Mouse (Mus musculus): ENCODE measurements around the gene Fam19a3. TPM values are rescaled to one million over a fixed set of nuclear protein-coding genes. Genes with fewer than 3 reads are reported as not detected.
"Not testable (repeated sequence)": the region's sequence is repeated elsewhere in the genome, so short reads cannot be mapped to it uniquely, and the experiment has no call there.

Fam19a3 gene
- total and polyA plus RNA-seq, 3 experiments = 0.04 to 0.16 TPM; not detected in 1

GRCm38 (mm10) chr3:104814746-104815145 lies 33.1 kb upstream of the Fam19a3 start:
- Histone ChIP-seq H3K9ac (ENCODE audit: insufficient read depth, low read depth) (no peak overlapping the region), H3K27ac (ENCODE audit: insufficient read depth, low read depth) (no peak overlapping the region), H3K9me3 (replicated peaks; ENCODE audit: low read length) (no peaks in the 10 kb centered on the region), H3K36me3 (replicated peaks in 1 of 2; ENCODE audit: control insufficient read depth in 1 of 2, insufficient read depth in 1 of 2, low read length in 1 of 2) (peaks cover 0 to 11% of the 10 kb centered on the region in 2 experiments), H3K4me3 (replicated peaks in 1 of 3; ENCODE audit: low read depth in 2 of 3, low read length in 2 of 3, poor library complexity in 1 of 3) (no peak overlapping the region), H3K4me2 (ENCODE audit: insufficient read depth, low read depth, poor library complexity, severe bottlenecking) (no peak overlapping the region), H3K79me2 (replicated peaks; ENCODE audit: control insufficient read depth, extremely low read depth, insufficient read depth, poor library complexity, severe bottlenecking) (no peaks in the 10 kb centered on the region), H3K27me3 (replicated peaks) (no peaks in the 10 kb centered on the region), H3K4me1 (ENCODE audit: control insufficient read depth in 1 of 2, insufficient read depth in 2 of 2) (peaks cover 14 to 45% of the 10 kb centered on the region in 2 experiments)
- TF ChIP-seq ETS1 (conservative IDR thresholded peaks at IDR 0.05; ENCODE audit: low read depth, low read length) (no peak), USF1 (IDR thresholded peaks at IDR 0.05; ENCODE audit: low read depth, low read length) (no peak), NRF1 (IDR thresholded peaks at IDR 0.05; ENCODE audit: low read depth, low read length) (no peak), HCFC1 (IDR thresholded peaks at IDR 0.05; ENCODE audit: low read depth, low read length) (no peak), CTCF (conservative IDR thresholded peaks at IDR 0.05 in 1 of 2, IDR thresholded peaks at IDR 0.05 in 1 of 2; ENCODE audit: low read depth in 2 of 2, low read length in 2 of 2) (no peak), ZC3H11A (IDR thresholded peaks at IDR 0.05; ENCODE audit: low read depth, low read length) (no peak)
- DNase-seq (ENCODE audit: extremely low read depth) = no peak
- dilution Hi-C loops (cut with MboI; ENCODE audit: extremely low pct_ligation_motif_present, extremely low pct_unique_long_range_greater_than_20kb, low sequenced_read_pairs) = no loop called here
- in situ Hi-C loops (cut with MboI; ENCODE audit: low pct_ligation_motif_present, low pct_unique_long_range_greater_than_20kb, low sequenced_read_pairs) = no loop called here

DNA sequence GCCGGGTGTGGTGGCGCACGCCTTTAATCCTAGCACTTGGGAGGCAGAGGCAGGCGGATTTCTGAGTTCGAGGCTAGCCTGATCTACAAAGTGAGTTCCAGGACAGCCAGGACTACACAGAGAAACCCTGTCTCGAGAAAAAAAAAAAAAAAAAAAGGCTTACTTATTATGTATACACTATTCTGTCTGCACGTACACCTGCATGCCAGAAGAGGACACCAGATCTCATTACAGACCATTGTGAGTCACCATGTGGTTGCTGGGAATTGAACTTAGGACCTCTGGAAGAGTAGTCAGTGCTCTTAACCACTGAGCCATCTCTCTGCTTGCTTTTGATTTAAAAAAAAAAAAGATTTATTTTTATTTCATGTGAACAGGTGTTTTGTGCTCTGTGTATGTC lies 31.6 kb upstream of the Fam19a3 start:
- Histone ChIP-seq H3K36me3 (replicated peaks in 1 of 2; ENCODE audit: control insufficient read depth in 1 of 2, insufficient read depth in 1 of 2, low read length in 1 of 2) (peaks cover 0 to 11% of the 10 kb centered on the region in 2 experiments), H3K4me1 (ENCODE audit: control insufficient read depth in 1 of 2, insufficient read depth in 2 of 2) (peaks cover 14 to 32% of the 10 kb centered on the region in 2 experiments)
- H3K9me3 ChIP-seq (replicated peaks; ENCODE audit: low read length); DNase-seq (ENCODE audit: extremely low read depth); dilution Hi-C loops (cut with MboI; ENCODE audit: extremely low pct_ligation_motif_present, extremely low pct_unique_long_range_greater_than_20kb, low sequenced_read_pairs); in situ Hi-C loops (cut with MboI; ENCODE audit: low pct_ligation_motif_present, low pct_unique_long_range_greater_than_20kb, low sequenced_read_pairs); H3K27me3 ChIP-seq (replicated peaks); H3K27ac ChIP-seq (ENCODE audit: insufficient read depth, low read depth); H3K79me2 ChIP-seq (replicated peaks; ENCODE audit: control insufficient read depth, extremely low read depth, insufficient read depth, poor library complexity, severe bottlenecking); H3K4me3 ChIP-seq (replicated peaks in 1 of 3; ENCODE audit: low read depth in 2 of 3, low read length in 2 of 3, poor library complexity in 1 of 3); H3K4me2 ChIP-seq (ENCODE audit: insufficient read depth, low read depth, poor library complexity, severe bottlenecking); H3K9ac ChIP-seq (ENCODE audit: insufficient read depth, low read depth): not testable (repeated sequence)

GRCm38 (mm10) chr3:104812254-104812653 lies 30.6 kb upstream of the Fam19a3 start:
- Histone ChIP-seq H3K79me2 (replicated peaks; ENCODE audit: control insufficient read depth, extremely low read depth, insufficient read depth, poor library complexity, severe bottlenecking) (no peaks in the 10 kb centered on the region), H3K9me3 (replicated peaks; ENCODE audit: low read length) (no peaks in the 10 kb centered on the region), H3K27me3 (replicated peaks) (no peaks in the 10 kb centered on the region), H3K36me3 (replicated peaks in 1 of 2; ENCODE audit: control insufficient read depth in 1 of 2, insufficient read depth in 1 of 2, low read length in 1 of 2) (peaks cover 0 to 13% of the 10 kb centered on the region in 2 experiments), H3K4me2 (ENCODE audit: insufficient read depth, low read depth, poor library complexity, severe bottlenecking) (peak overlapping the region; percentile 95), H3K9ac (ENCODE audit: insufficient read depth, low read depth) (peak overlapping the region; percentile 53; the same call in 1 of the 2 replicates), H3K27ac (ENCODE audit: insufficient read depth, low read depth) (no peak overlapping the region; the same call in 1 of the 2 replicates), H3K4me3 (replicated peaks in 1 of 3; ENCODE audit: low read depth in 2 of 3, low read length in 2 of 3, poor library complexity in 1 of 3) (peak overlapping the region in 1 of 3 experiments; percentile 11), H3K4me1 (ENCODE audit: control insufficient read depth in 1 of 2, insufficient read depth in 2 of 2) (peaks cover 14 to 30% of the 10 kb centered on the region in 2 experiments)
- dilution Hi-C loops (cut with MboI; ENCODE audit: extremely low pct_ligation_motif_present, extremely low pct_unique_long_range_greater_than_20kb, low sequenced_read_pairs) = no loop called here
- DNase-seq (ENCODE audit: extremely low read depth) = peak; percentile 47
- in situ Hi-C loops (cut with MboI; ENCODE audit: low pct_ligation_motif_present, low pct_unique_long_range_greater_than_20kb, low sequenced_read_pairs) = no loop called here
- TF ChIP-seq PAX5 (IDR thresholded peaks at IDR 0.05; ENCODE audit: low read length) (no peak), BHLHE40 (IDR thresholded peaks at IDR 0.05; ENCODE audit: low read depth, low read length) (no peak), USF2 (conservative IDR thresholded peaks at IDR 0.05; ENCODE audit: low read depth, low read length) (no peak), TBP (conservative IDR thresholded peaks at IDR 0.05; ENCODE audit: low read depth, low read length) (no peak), ETS1 (conservative IDR thresholded peaks at IDR 0.05; ENCODE audit: low read depth, low read length) (no peak), MAZ (IDR thresholded peaks at IDR 0.05; ENCODE audit: low read depth, low read length) (0 out of 2 replicates have a peak, but pooled peaks have one; percentile 33), MEF2A (IDR thresholded peaks at IDR 0.05; ENCODE audit: borderline replicate concordance, low read depth, low read length) (0 out of 2 replicates have a peak, but pooled peaks have one; percentile 16), RAD21 (IDR thresholded peaks at IDR 0.05; ENCODE audit: low read depth, low read length) (no peak), JUN (IDR thresholded peaks at IDR 0.05; ENCODE audit: insufficient read depth, low read depth, low read length) (no peak), RCOR1 (conservative IDR thresholded peaks at IDR 0.05; ENCODE audit: low read depth, low read length) (no peak), ZNF384 (IDR thresholded peaks at IDR 0.05; ENCODE audit: low read depth, low read length) (no peak), HCFC1 (IDR thresholded peaks at IDR 0.05; ENCODE audit: low read depth, low read length) (peak; percentile 25; the same call in 1 of the 2 replicates), MAFK (IDR thresholded peaks at IDR 0.05; ENCODE audit: insufficient replicate concordance, low read length) (no peak), SIN3A (IDR thresholded peaks at IDR 0.05; ENCODE audit: low read length) (0 out of 2 replicates have a peak, but pooled peaks have one; percentile 42), IRF4 (IDR thresholded peaks at IDR 0.05; ENCODE audit: low read depth, low read length) (peak; percentile 76; the same call in 1 of the 2 replicates), UBTF (IDR thresholded peaks at IDR 0.05; ENCODE audit: low read depth, low read length) (no peak), POLR2AphosphoS2 (IDR thresholded peaks at IDR 0.05; ENCODE audit: low read depth, low read length) (no peak), MAX (IDR thresholded peaks at IDR 0.05; ENCODE audit: low read length) (no peak; the same call in 1 of the 2 replicates), ELF1 (IDR thresholded peaks at IDR 0.05; ENCODE audit: low read depth, low read length) (peak; percentile 57), NRF1 (IDR thresholded peaks at IDR 0.05; ENCODE audit: low read depth, low read length) (peak; percentile 16; the same call in 1 of the 2 replicates), ZKSCAN1 (IDR thresholded peaks at IDR 0.05; ENCODE audit: borderline replicate concordance, low read depth, low read length) (no peak), KAT2A (IDR thresholded peaks at IDR 0.05; ENCODE audit: insufficient replicate concordance, low read length) (no peak)
